Mouse (Mus musculus) limb, embryonic 12.5 days (tissue): ENCODE measurements at regions not wholly inside any gene's neighbourhood (a gene's known extent, or its start where the extent isn't known, plus 50 kb on each side); places are given as distances from the start of the nearest gene placed in this dataset.

Source experiments
- ATAC-seq: fragments of 200-750 bp; cut with Nextera tagmentation; 2 replicates; pipeline ENCODE4 v1.8.0; 2017; ENCODE audit warnings: low read depth, moderate TSS enrichment; ENCODE audit not compliant: insufficient number of reproducible peaks, insufficient read depth, low FRiP score, low TSS enrichment
- H3K27ac ChIP-seq: fragments of 300-500 bp; sonication (generic); 2 replicates; pipeline ENCODE4 v1.5.1; 2016; ENCODE audit warnings: mild to moderate bottlenecking, moderate library complexity
- H3K27me3 ChIP-seq: fragments of 300-500 bp; sonication (generic); 2 replicates; pipeline ENCODE4 v1.6.1; 2016; ENCODE audit warnings: mild to moderate bottlenecking, moderate library complexity
- H3K36me3 ChIP-seq: fragments of 300-500 bp; sonication (generic); 2 replicates; pipeline ENCODE4 v1.6.1; 2016; ENCODE audit warnings: mild to moderate bottlenecking, moderate library complexity
- H3K4me1 ChIP-seq: fragments of 300-500 bp; sonication (generic); replicated peaks from 2 replicates; pipeline ENCODE4 v1.6.1; 2016
- H3K4me2 ChIP-seq: fragments of 300-500 bp; sonication (generic); 2 replicates; pipeline ENCODE4 v1.6.1; 2016; ENCODE audit warnings: mild to moderate bottlenecking, moderate library complexity
- H3K4me3 ChIP-seq: fragments of 300-500 bp; sonication (generic); replicated peaks from 2 replicates; pipeline ENCODE4 v1.5.1; 2016; ENCODE audit warnings: mild to moderate bottlenecking
- H3K9ac ChIP-seq: fragments of 300-500 bp; sonication (generic); replicated peaks from 2 replicates; pipeline ENCODE4 v1.6.1; 2016; ENCODE audit warnings: mild to moderate bottlenecking, moderate library complexity
- H3K9me3 ChIP-seq: fragments of 300-500 bp; sonication (generic); 2 replicates; pipeline ENCODE4 v1.6.1; 2016; ENCODE audit warnings: mild to moderate bottlenecking, moderate library complexity
- WGBS: fragments of 180-500 bp; shearing (Covaris S2); methylation state at CpG from one replicate; pipeline ENCODE4 v1.1.7; 2016; 5-methylcytosine and 5-hydroxymethylcytosine counted together

- Histone ChIP-seq H3K27ac (no peak overlapping the region), H3K4me1 (peaks cover 5% of the 10 kb centered on the region), H3K4me2 (no peak overlapping the region), H3K36me3 (no peaks in the 10 kb centered on the region), H3K9ac (no peak overlapping the region), H3K4me3 (no peak overlapping the region), H3K9me3 (no peaks in the 10 kb centered on the region), H3K27me3 (no peaks in the 10 kb centered on the region)
- no peak for ATAC-seq
- WGBS, result 33% methylated on average over 6 of the region's 6 CpGs
Measured at GRCm38 (mm10) chr6:135472495-135472894, 110.2 kb downstream of the Emp1 start.

GRCm38 (mm10) chr6:135473146-135473545, 110.8 kb downstream of the Emp1 start:
- no peaks in the 10 kb centered on the region for H3K27me3 ChIP-seq
- ATAC-seq, result no peak
- no peak overlapping the region for H3K4me3 ChIP-seq
- H3K4me1 ChIP-seq, result peaks cover 5% of the 10 kb centered on the region
- H3K36me3 ChIP-seq, result no peaks in the 10 kb centered on the region
- H3K9me3 ChIP-seq, result no peaks in the 10 kb centered on the region
- no peak overlapping the region for H3K9ac ChIP-seq
- H3K27ac ChIP-seq, result no peak overlapping the region
- 82% methylated on average over 4 of the region's 4 CpGs for WGBS
- H3K4me2 ChIP-seq, result no peak overlapping the region

GRCm38 (mm10) chr6:135488795-135489194, 126.5 kb downstream of the Emp1 start:
- no peaks in the 10 kb centered on the region for H3K4me1 ChIP-seq
- H3K27ac ChIP-seq, result no peak overlapping the region
- no peaks in the 10 kb centered on the region for H3K9me3 ChIP-seq
- no peaks in the 10 kb centered on the region for H3K36me3 ChIP-seq
- no peak overlapping the region for H3K4me2 ChIP-seq
- no peak for ATAC-seq
- WGBS, result 60% methylated on average over 2 of the region's 2 CpGs
- no peak overlapping the region for H3K4me3 ChIP-seq
- H3K9ac ChIP-seq, result no peak overlapping the region
- H3K27me3 ChIP-seq, result 0 out of 2 replicates have a peak, but pooled peaks cover 4% of the 10 kb centered on the region

GRCm38 (mm10) chr6:135493983-135494382, 131.6 kb downstream of the Emp1 start:
- no peaks in the 10 kb centered on the region for H3K4me1 ChIP-seq
- WGBS, result 95% methylated on average over 1 of the region's 1 CpGs

GRCm38 (mm10) chr6:135495841-135496240, 133.5 kb downstream of the Emp1 start:
- no peak overlapping the region for H3K4me2 ChIP-seq
- H3K9me3 ChIP-seq, result 0 out of 2 replicates have a peak, but pooled peaks cover 5% of the 10 kb centered on the region
- 79% methylated on average over 2 of the region's 2 CpGs for WGBS
- H3K4me1 ChIP-seq, result no peaks in the 10 kb centered on the region
- no peak for ATAC-seq
- no peak overlapping the region for H3K27ac ChIP-seq
- no peaks in the 10 kb centered on the region for H3K36me3 ChIP-seq
- H3K4me3 ChIP-seq, result no peak overlapping the region
- no peaks in the 10 kb centered on the region for H3K27me3 ChIP-seq
- no peak overlapping the region for H3K9ac ChIP-seq

More at GRCm38 (mm10) chr6:135493983-135494382, 131.6 kb downstream of the Emp1 start:
- H3K27me3 ChIP-seq, result no peaks in the 10 kb centered on the region
- no peak for ATAC-seq
- H3K9ac ChIP-seq, result no peak overlapping the region
- no peak overlapping the region for H3K4me3 ChIP-seq
- H3K36me3 ChIP-seq, result no peaks in the 10 kb centered on the region
- H3K9me3 ChIP-seq, result 0 out of 2 replicates have a peak, but pooled peaks cover 5% of the 10 kb centered on the region
- H3K27ac ChIP-seq, result no peak overlapping the region
- no peak overlapping the region for H3K4me2 ChIP-seq

GRCm38 (mm10) chr6:135498592-135498991, 136.2 kb downstream of the Emp1 start:
- Histone ChIP-seq H3K27ac (no peak overlapping the region), H3K27me3 (no peaks in the 10 kb centered on the region), H3K4me2 (no peak overlapping the region), H3K9ac (no peak overlapping the region), H3K4me1 (no peaks in the 10 kb centered on the region; the same call in 1 of the 2 replicates), H3K9me3 (0 out of 2 replicates have a peak, but pooled peaks cover 5% of the 10 kb centered on the region), H3K36me3 (no peaks in the 10 kb centered on the region), H3K4me3 (no peak overlapping the region)
- ATAC-seq, result no peak
- WGBS, result 90% methylated on average over 6 of the region's 6 CpGs

- Histone ChIP-seq H3K4me3 (no peak overlapping the region), H3K4me2 (no peak overlapping the region), H3K36me3 (no peaks in the 10 kb centered on the region), H3K9me3 (0 out of 2 replicates have a peak, but pooled peaks cover 5% of the 10 kb centered on the region), H3K27me3 (no peaks in the 10 kb centered on the region), H3K4me1 (no peaks in the 10 kb centered on the region; the same call in 1 of the 2 replicates), H3K9ac (no peak overlapping the region), H3K27ac (no peak overlapping the region)
- ATAC-seq, result no peak
- 75% methylated on average over 3 of the region's 3 CpGs for WGBS
Measured at GRCm38 (mm10) chr6:135500381-135500780, 138.0 kb downstream of the Emp1 start.

GRCm38 (mm10) chr6:135501791-135502190, 139.4 kb downstream of the Emp1 start:
- Histone ChIP-seq H3K27me3 (no peaks in the 10 kb centered on the region), H3K4me2 (no peak overlapping the region), H3K9me3 (no peaks in the 10 kb centered on the region), H3K4me1 (no peaks in the 10 kb centered on the region; the same call in 1 of the 2 replicates), H3K4me3 (no peak overlapping the region), H3K9ac (no peak overlapping the region), H3K36me3 (no peaks in the 10 kb centered on the region), H3K27ac (no peak overlapping the region)
- no peak for ATAC-seq
- 79% methylated on average over 6 of the region's 6 CpGs for WGBS

- no peaks in the 10 kb centered on the region for H3K36me3 ChIP-seq
- no peak for ATAC-seq
- H3K27me3 ChIP-seq, result no peaks in the 10 kb centered on the region
- H3K27ac ChIP-seq, result no peak overlapping the region
- H3K4me3 ChIP-seq, result no peak overlapping the region
- H3K9ac ChIP-seq, result no peak overlapping the region
- 56% methylated on average over 8 of the region's 8 CpGs for WGBS
- H3K4me1 ChIP-seq, result no peaks in the 10 kb centered on the region; the same call in 1 of the 2 replicates
- H3K4me2 ChIP-seq, result no peak overlapping the region
- no peaks in the 10 kb centered on the region for H3K9me3 ChIP-seq
Measured at GRCm38 (mm10) chr6:135502405-135502804, 140.1 kb downstream of the Emp1 start.

GRCm38 (mm10) chr6:135518710-135519437, 156.5 kb downstream of the Emp1 start:
- H3K9ac ChIP-seq, result no peak overlapping the region
- no peaks in the 10 kb centered on the region for H3K4me1 ChIP-seq
- H3K27ac ChIP-seq, result no peak overlapping the region
- H3K4me2 ChIP-seq, result no peak overlapping the region
- WGBS, result 66% methylated on average over 4 of the region's 4 CpGs
- no peaks in the 10 kb centered on the region for H3K9me3 ChIP-seq
- peaks cover 28% of the 10 kb centered on the region for H3K27me3 ChIP-seq
- no peak for ATAC-seq
- H3K36me3 ChIP-seq, result no peaks in the 10 kb centered on the region
- H3K4me3 ChIP-seq, result no peak overlapping the region

GRCm38 (mm10) chr6:135519438-135519803, 157.1 kb downstream of the Emp1 start:
- no peak overlapping the region for H3K4me2 ChIP-seq
- no peak for ATAC-seq

GRCm38 (mm10) chr6:135520868-135521267, 158.5 kb downstream of the Emp1 start:
- Histone ChIP-seq H3K9me3 (no peaks in the 10 kb centered on the region), H3K4me1 (peaks cover 7% of the 10 kb centered on the region), H3K4me2 (no peak overlapping the region), H3K9ac (no peak overlapping the region), H3K4me3 (no peak overlapping the region), H3K27ac (no peak overlapping the region), H3K36me3 (no peaks in the 10 kb centered on the region), H3K27me3 (peaks cover 38% of the 10 kb centered on the region)
- no peak for ATAC-seq
- 67% methylated on average over 2 of the region's 2 CpGs for WGBS

More at GRCm38 (mm10) chr6:135519438-135519803, 157.1 kb downstream of the Emp1 start:
- Histone ChIP-seq H3K36me3 (no peaks in the 10 kb centered on the region), H3K27me3 (peaks cover 33% of the 10 kb centered on the region), H3K27ac (no peak overlapping the region), H3K4me1 (no peaks in the 10 kb centered on the region), H3K4me3 (no peak overlapping the region), H3K9ac (no peak overlapping the region), H3K9me3 (no peaks in the 10 kb centered on the region)
- 36% methylated on average over 2 of the region's 2 CpGs for WGBS
